ENCODE assay signal across 8 mouse cellular contexts in genomic region chr2:114052696-114053598, GRCm38 (mm10). TPM values are rescaled to one million over a fixed set of nuclear protein-coding genes. Genes with fewer than 3 reads are reported as not detected.
A peak's percentile ranks its signal among the peaks of the same experiment; 100 is the strongest.
DNase-seq lines count a peak whose midpoint lies in the region; ATAC-seq and TF ChIP-seq lines count a peak whose summit lies in the region.

TSS of gene Actc1 (minus strand) at chr2:114053548.

- no peak for TF ChIP-seq CTCF in brain, embryonic 14.5 days (IDR thresholded peaks at IDR 0.05; ENCODE audit: borderline replicate concordance, extremely low read depth, insufficient read depth, insufficient read length)

- H3K4me2 ChIP-seq in heart, embryonic 13.5 days: peak within 1 kb of the TSS; percentile 67
- H3K4me2 ChIP-seq in limb, embryonic 15.5 days: no peak within 1 kb of the TSS

- ATAC-seq in heart, embryonic 13.5 days (ENCODE audit: extremely low read depth, insufficient number of reproducible peaks, low FRiP score, low TSS enrichment): peak; percentile 75; the same call in 1 of the 2 replicates
- peak; percentile 76 for ATAC-seq in limb, embryonic 15.5 days (ENCODE audit: insufficient number of reproducible peaks, low FRiP score, low TSS enrichment, low read depth)
- ATAC-seq in cerebellum, adult (ENCODE audit: insufficient number of reproducible peaks, low FRiP score, low TSS enrichment): no peak

- H3K4me1 ChIP-seq in heart, embryonic 13.5 days: peaks cover 33% of the 10 kb centered on the region
- H3K4me1 ChIP-seq in limb, embryonic 15.5 days: peaks cover 7% of the 10 kb centered on the region

- H3K27me3 ChIP-seq in heart, embryonic 13.5 days (replicated peaks): no peaks in the 10 kb centered on the region
- H3K27me3 ChIP-seq in limb, embryonic 15.5 days: no peaks in the 10 kb centered on the region

- TF ChIP-seq POLR2A in brain, embryonic 14.5 days (IDR thresholded peaks at IDR 0.05; ENCODE audit: borderline replicate concordance, extremely low read depth, insufficient read depth, insufficient read length, poor library complexity, severe bottlenecking): no peak

- H3K36me3 ChIP-seq in heart, embryonic 13.5 days: peaks cover 27% of the 10 kb centered on the region
- H3K36me3 ChIP-seq in limb, embryonic 15.5 days: no peaks in the 10 kb centered on the region

- H3K4me3 ChIP-seq in heart, embryonic 13.5 days: peak within 1 kb of the TSS; percentile 63
- no peak within 1 kb of the TSS; the same call in 1 of the 2 replicates for H3K4me3 ChIP-seq in limb, embryonic 15.5 days

- 10% methylated on average over 12 of the region's 14 CpGs for WGBS in heart, embryonic 13.5 days
- 20% methylated on average over 14 of the region's 14 CpGs for WGBS in limb, embryonic 15.5 days

- peak; percentile 13 for DNase-seq in adrenal gland, postnatal 14 days
- no peak for DNase-seq in adrenal gland, postnatal 36 days
- peak; percentile 38 for DNase-seq in brain, embryonic 14.5 days (ENCODE audit: low read depth)
- no peak for DNase-seq in layer of hippocampus, adult 18-20 months (ENCODE audit: low spot score in 2 of 2)
- no peak for DNase-seq in thymus, postnatal 4 days

- H3K9me3 ChIP-seq in heart, embryonic 13.5 days: no peaks in the 10 kb centered on the region
- no peaks in the 10 kb centered on the region for H3K9me3 ChIP-seq in limb, embryonic 15.5 days

- peak within 1 kb of the TSS; percentile 97 for H3K27ac ChIP-seq in heart, embryonic 13.5 days (replicated peaks)
- H3K27ac ChIP-seq in limb, embryonic 15.5 days: no peak within 1 kb of the TSS

- H3K9ac ChIP-seq in heart, embryonic 13.5 days: peak within 1 kb of the TSS; percentile 91
- no peak within 1 kb of the TSS for H3K9ac ChIP-seq in limb, embryonic 15.5 days

RNA-seq across cellular contexts. Expression of gene Actc1, which starts in this region (rescaled TPM):
- total RNA-seq in adrenal gland, postnatal 14 days (2021): 0.44 TPM in 1 of 2 replicates, not detected in the other
- total RNA-seq in adrenal gland, postnatal 36 days (2021): not detected
- polyA plus RNA-seq in brain, embryonic 14.5 days (2012; rRNA removed): 9.8 and 16.9 TPM in 2 replicates
- 11,395 and 12,800 TPM in 2 replicates for polyA plus RNA-seq in heart, embryonic 13.5 days (2015; fragmentation: Nextera tagmentation; extraction: Ambion mirVana)
- polyA plus RNA-seq in limb, embryonic 15.5 days (2015; fragmentation: Nextera tagmentation; extraction: Ambion mirVana): 710 and 1,930 TPM in 2 replicates
- total RNA-seq in layer of hippocampus, adult 18-20 months (2021): not detected

Comparison
In these comparisons a context has a peak if more than half of its experiments do, and no peak if none do; other contexts are left out.
1. RNA of gene Actc1 (polyA plus RNA-seq): 11,395 to 12,800 TPM in heart, embryonic 13.5 days and 710 to 1,930 TPM in limb, embryonic 15.5 days; 9.8 to 16.9 TPM in brain, embryonic 14.5 days; every median in the first group is over 10 times any median in the second.
2. Peak in DNase-seq in adrenal gland, postnatal 14 days; RNA of the gene not detected or under 1 TPM.